Mouse (Mus musculus) cerebellum, adult 11-12 months (tissue): ENCODE data around the gene 1190002N15Rik.

Experiments
- DNase-seq: peaks from one replicate; pipeline ENCODE4 v3.0.0; 2022

1190002N15Rik gene

GRCm38 (mm10) chr9:94537970-94538822 is at the start of gene 1190002N15Rik:
1190002N15Rik (minus strand) TSS chr9:94538081.
- DNase-seq = peak; percentile 97

DNA sequence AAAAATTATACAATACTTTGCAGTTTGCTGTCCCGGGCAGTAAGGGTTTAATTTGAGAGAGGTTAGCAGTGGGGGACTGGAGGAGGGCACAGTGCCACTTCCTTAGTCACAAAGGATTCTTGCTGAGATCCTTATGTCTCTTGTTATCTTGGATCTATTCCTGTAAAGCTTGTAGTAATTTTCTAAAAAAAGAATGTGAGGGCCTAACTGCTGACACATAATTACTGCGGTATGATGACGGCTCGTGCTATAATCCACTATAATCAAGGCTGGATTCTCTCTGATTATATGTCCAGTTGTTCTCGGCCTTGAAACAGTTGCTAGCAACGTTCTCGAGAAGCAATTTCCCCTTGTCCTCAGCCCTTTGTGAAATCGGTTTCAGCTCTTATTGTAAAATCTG is 44.4 kb upstream of the 1190002N15Rik start:
- DNase-seq = peak; percentile 91

DNA sequence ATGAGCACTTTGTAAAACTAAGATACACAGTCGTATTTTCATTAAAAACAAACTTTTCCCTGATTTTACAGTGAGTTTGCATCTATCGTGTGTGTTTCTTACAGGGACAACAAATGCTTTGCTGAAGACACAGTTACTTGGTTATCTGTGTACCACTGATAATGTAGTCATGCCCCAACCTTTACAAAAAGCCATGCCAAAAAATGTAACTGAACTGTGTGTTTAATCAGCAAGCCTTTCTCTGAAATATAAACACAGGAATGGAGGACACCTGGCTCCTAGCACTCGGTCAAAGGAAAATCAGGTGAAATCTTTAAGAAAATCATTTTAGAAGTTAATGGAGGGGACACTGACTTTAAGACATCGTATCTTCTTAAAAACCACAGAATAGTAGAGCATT is 43.8 kb upstream of the 1190002N15Rik start:
- no peak for DNase-seq

GRCm38 (mm10) chr9:94580071-94580737 is 42.3 kb upstream of the 1190002N15Rik start:
- DNase-seq = no peak

GRCm38 (mm10) chr9:94571802-94572201 is 33.9 kb upstream of the 1190002N15Rik start:
- no peak for DNase-seq

- no peak for DNase-seq
Observed at GRCm38 (mm10) chr9:94568386-94568785, 30.5 kb upstream of the 1190002N15Rik start.

DNA sequence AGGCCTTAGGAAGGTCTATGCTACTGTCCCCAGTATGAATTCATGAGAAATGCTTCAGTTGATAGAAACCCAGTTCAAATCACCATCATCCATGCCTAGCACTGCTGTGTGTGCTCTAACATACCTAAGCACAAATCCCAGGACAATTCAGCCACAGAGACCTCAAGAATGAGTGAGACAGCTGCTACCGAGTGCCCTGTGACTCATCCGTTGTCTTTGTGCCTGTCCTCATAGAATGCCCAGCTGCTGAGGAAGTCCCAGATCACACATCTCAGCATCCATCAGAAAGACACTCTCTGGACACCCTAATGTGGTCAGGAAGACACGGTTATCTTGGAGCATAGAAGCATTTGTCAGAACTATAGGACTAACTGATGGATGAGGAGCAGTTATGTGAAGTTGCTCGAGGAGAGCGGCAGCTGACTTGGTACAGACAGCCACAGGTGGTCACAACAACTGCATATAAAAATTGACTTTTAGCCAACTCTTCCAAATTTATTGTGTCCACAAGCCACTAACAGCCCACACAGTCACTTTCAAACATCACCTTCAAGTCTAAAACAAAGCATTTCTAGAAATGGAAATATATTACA is 29.9 kb upstream of the 1190002N15Rik start:
- DNase-seq = no peak

GRCm38 (mm10) chr9:94556776-94557514 is 19.1 kb upstream of the 1190002N15Rik start:
- no peak for DNase-seq

DNA sequence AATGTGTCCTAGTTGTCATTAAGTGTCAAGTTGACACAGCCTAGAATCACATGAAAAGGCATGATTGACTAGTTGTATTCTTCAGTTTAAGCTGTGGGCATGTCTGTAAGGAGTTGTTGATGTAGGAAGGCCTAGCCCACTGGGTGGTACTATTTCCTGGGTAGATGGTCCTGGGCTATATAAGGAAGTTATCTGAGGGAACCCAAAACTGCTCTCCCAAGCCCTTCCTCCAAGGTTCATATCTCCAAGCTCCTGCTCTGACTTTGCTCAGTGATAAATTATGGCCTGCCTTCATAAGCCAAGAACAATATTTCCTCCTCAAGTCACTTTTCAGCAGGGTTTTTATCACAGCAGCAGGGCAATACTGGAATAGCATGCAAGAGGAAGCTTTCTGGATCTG is 18.4 kb upstream of the 1190002N15Rik start:
- no peak for DNase-seq

DNA sequence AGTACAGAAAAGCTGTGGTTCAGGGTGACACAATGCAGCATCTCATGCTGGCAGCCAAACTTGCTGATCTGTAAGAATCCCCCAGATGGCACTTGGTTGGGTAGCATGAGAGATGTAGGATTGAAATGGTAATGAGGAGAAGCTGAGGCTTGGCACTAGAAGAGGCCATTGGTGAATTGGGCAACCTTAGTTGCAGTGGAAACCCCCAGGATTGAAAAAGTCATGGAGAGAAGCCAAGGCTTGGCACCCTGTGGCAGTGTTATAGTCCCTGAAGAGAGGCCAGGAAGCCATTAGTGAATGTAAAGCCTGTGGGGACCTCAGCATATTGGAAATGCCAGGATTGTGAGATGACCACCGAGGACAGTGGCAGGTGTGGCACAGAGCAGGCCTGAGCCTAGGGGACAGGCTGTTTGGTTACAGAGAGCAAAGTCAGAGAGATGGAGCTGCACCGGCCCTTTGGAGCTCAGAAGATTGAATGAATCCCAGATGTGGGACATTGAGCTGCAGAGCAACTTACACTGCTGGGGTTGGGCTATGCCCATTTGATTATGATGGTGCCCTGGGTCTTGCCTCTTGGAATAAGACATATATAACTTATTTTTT is 12.7 kb upstream of the 1190002N15Rik start:
- DNase-seq = no peak

GRCm38 (mm10) chr9:94543881-94544280 is 6.0 kb upstream of the 1190002N15Rik start:
- DNase-seq = no peak

- DNase-seq = peak; percentile 40
Observed at GRCm38 (mm10) chr9:94540343-94541095, 2.6 kb upstream of the 1190002N15Rik start.

GRCm38 (mm10) chr9:94539346-94539865 is 1.5 kb upstream of the 1190002N15Rik start:
- DNase-seq = no peak

GRCm38 (mm10) chr9:94538823-94539143 is 902 bp upstream of the 1190002N15Rik start:
- DNase-seq = no peak

- DNase-seq = peak; percentile 83
Observed at GRCm38 (mm10) chr9:94537051-94537917, 597 bp downstream of the 1190002N15Rik start.

DNA sequence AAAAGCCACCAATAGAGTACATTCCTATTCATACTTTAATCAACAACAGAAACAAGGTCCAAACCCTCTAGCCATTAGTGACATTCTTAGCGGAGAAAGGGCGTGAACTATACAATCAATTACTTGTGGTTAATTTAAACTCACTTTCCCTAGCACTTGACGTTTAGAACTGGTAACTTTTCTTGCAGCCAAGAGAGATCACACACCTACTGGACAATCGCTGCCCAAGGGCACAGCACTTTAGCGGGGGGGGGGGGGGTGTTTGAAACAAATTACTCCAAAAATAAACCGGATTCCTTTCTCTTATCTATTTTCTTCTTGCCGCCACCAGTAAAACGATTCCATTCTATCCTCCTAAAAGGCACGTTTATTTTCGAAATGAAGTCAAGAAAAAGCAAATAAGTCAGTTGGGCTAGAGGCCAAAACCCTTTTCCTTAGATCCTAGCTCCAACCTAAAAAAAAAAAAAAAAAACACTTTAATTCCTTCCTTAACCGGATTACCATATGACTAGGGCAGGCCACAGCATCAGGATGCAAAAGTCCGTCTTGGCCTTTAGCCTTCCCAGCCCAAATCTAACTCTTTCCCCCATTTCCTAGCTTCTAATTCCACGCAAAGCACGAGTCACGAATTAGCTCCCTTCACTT is 1.5 kb downstream of the 1190002N15Rik start:
- no peak for DNase-seq

DNA sequence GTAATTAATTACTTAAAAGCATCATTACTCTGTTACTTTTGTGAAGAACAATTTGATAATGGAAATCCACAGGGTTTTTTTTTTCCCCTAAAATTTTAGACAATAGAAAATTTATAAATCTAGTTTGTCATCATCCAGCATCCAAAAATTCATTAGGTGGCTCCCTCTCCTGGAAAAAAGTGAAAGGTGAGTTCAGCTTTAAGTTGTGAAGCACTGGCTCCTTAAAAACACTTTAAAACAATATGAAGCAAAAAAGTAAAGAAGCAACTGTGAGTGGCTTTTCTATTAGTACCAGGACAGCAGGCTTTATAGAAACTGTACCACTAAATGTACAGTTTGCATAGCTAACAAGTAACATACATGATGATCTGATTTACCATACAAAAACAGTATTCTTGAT is 3.1 kb downstream of the 1190002N15Rik start:
- DNase-seq = no peak

DNA sequence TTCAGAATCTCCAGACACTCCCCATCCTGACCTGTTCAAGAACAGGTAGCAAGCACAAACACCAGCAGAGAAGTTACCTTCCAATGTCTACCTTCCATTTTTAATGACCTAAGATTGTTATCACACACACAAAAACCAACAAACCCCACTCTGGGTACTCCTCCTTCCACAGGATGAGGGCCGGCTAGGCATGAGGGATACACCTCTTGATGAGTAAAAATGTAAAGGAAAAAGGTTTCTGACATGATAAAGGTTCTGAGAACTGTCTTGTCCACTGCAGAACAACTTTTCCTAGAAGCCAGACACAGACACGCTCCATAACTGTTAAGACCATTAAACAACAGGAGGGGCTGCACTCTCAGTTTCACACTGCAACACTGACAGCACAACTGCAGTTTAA is 3.7 kb downstream of the 1190002N15Rik start:
- DNase-seq = no peak

GRCm38 (mm10) chr9:94533641-94534040 is 4.2 kb downstream of the 1190002N15Rik start:
- peak; percentile 52 for DNase-seq

DNA sequence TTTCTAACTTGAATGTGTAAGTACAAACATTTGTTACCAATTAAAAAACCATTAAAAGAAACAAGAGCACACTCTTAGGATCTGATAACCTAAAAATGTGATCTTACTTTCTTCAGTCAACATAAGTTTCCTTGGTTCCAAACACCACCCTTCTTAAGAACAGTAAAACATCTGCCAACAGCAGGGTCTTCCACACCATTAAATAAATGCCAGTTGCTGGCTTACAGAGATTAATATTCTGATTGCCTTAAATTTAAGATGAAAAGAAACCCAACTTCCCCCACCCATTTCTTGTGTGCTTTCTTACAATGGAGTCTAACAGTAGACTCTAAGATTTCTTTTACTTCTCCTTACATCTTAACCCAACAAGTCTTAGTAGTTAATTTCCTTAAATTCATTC is 7.9 kb downstream of the 1190002N15Rik start:
- no peak for DNase-seq
